Mouse (Mus musculus) forebrain, embryonic 13.5 days (tissue): ENCODE results near the gene Tspan2. TPM values are rescaled to one million over a fixed set of nuclear protein-coding genes. Genes with fewer than 3 reads are reported as not detected.

Experiments
- ATAC-seq: fragments of 200-750 bp; cut with Nextera tagmentation; 2 replicates; pipeline ENCODE4 v1.8.0; 2017
- H3K27ac ChIP-seq: fragments of 300-500 bp; sonication (generic); 2 replicates; pipeline ENCODE4 v1.5.1; 2015; ENCODE audit warnings: inconsistent platforms, mild to moderate bottlenecking, moderate library complexity
- H3K27me3 ChIP-seq: fragments of 300-500 bp; sonication (generic); 2 replicates; pipeline ENCODE4 v1.6.1; 2015; ENCODE audit warnings: mild to moderate bottlenecking, inconsistent platforms
- H3K36me3 ChIP-seq: fragments of 300-500 bp; sonication (generic); 2 replicates; pipeline ENCODE4 v1.6.1; 2015; ENCODE audit warnings: mild to moderate bottlenecking, inconsistent platforms; ENCODE audit not compliant: poor library complexity, severe bottlenecking
- H3K4me1 ChIP-seq: fragments of 300-500 bp; sonication (generic); 2 replicates; pipeline ENCODE4 v1.6.1; 2015; ENCODE audit warnings: inconsistent platforms
- H3K4me2 ChIP-seq: fragments of 300-500 bp; sonication (generic); 2 replicates; pipeline ENCODE4 v1.6.1; 2015; ENCODE audit warnings: inconsistent platforms, mild to moderate bottlenecking, moderate library complexity
- H3K4me3 ChIP-seq: fragments of 300-500 bp; sonication (generic); 2 replicates; pipeline ENCODE4 v1.5.1; 2015; ENCODE audit warnings: mild to moderate bottlenecking, inconsistent platforms
- H3K9ac ChIP-seq: fragments of 300-500 bp; sonication (generic); 2 replicates; pipeline ENCODE4 v1.6.1; 2015; ENCODE audit warnings: mild to moderate bottlenecking, inconsistent platforms
- H3K9me3 ChIP-seq: fragments of 300-500 bp; sonication (generic); replicated peaks from 2 replicates; pipeline ENCODE4 v1.6.1; 2016; ENCODE audit warnings: inconsistent platforms
- WGBS: fragments of 180-500 bp; shearing (Covaris S2); methylation state at CpG from one replicate; pipeline ENCODE4 v1.1.7; 2015; 5-methylcytosine and 5-hydroxymethylcytosine counted together
- polyA plus RNA-seq: library from polyadenylated mRNA; unstranded; fragments of >200 nt; fragmentation: Nextera tagmentation; extraction: Ambion mirVana; gene quantifications from 2 replicates; pipeline ENCODE4 v1.2.1, GENCODE M21; 2015

The Tspan2 gene
- polyA plus RNA-seq, 1 experiment from 2014 or later: 5.8 TPM

GRCm38 (mm10) chr3:102717586-102718285 lies 16.6 kb upstream of the Tspan2 start:
- Histone ChIP-seq H3K4me1 (no peaks in the 10 kb centered on the region), H3K4me2 (no peak overlapping the region), H3K27me3 (no peaks in the 10 kb centered on the region), H3K36me3 (no peaks in the 10 kb centered on the region), H3K27ac (no peak overlapping the region), H3K4me3 (no peak overlapping the region), H3K9me3 (no peaks in the 10 kb centered on the region), H3K9ac (no peak overlapping the region)
- 55% methylated on average over 3 of the region's 3 CpGs for WGBS
- ATAC-seq: no peak

GRCm38 (mm10) chr3:102723154-102723553 lies 11.2 kb upstream of the Tspan2 start:
- Histone ChIP-seq H3K27me3 (no peaks in the 10 kb centered on the region), H3K4me1 (no peaks in the 10 kb centered on the region), H3K27ac (no peak overlapping the region), H3K4me2 (no peak overlapping the region), H3K4me3 (no peak overlapping the region), H3K36me3 (no peaks in the 10 kb centered on the region), H3K9ac (no peak overlapping the region), H3K9me3 (no peaks in the 10 kb centered on the region)
- no peak for ATAC-seq
- 73% methylated on average over 4 of the region's 4 CpGs for WGBS

GRCm38 (mm10) chr3:102723841-102724570 lies 10.3 kb upstream of the Tspan2 start:
- no peak overlapping the region for H3K27ac ChIP-seq
- no peak overlapping the region for H3K9ac ChIP-seq
- H3K4me3 ChIP-seq: no peak overlapping the region
- H3K27me3 ChIP-seq: no peaks in the 10 kb centered on the region
- ATAC-seq: no peak
- H3K36me3 ChIP-seq: no peaks in the 10 kb centered on the region
- WGBS: 71% methylated on average over 6 of the region's 6 CpGs
- H3K4me1 ChIP-seq: no peaks in the 10 kb centered on the region
- H3K9me3 ChIP-seq: no peaks in the 10 kb centered on the region
- H3K4me2 ChIP-seq: no peak overlapping the region

GRCm38 (mm10) chr3:102724798-102725459 lies 9.4 kb upstream of the Tspan2 start:
- ATAC-seq: no peak
- H3K27ac ChIP-seq: no peak overlapping the region
- 76% methylated on average over 7 of the region's 7 CpGs for WGBS

GRCm38 (mm10) chr3:102729416-102729815 lies 4.9 kb upstream of the Tspan2 start:
- no peak overlapping the region for H3K27ac ChIP-seq
- no peak for ATAC-seq
- 64% methylated on average over 5 of the region's 5 CpGs for WGBS
- H3K4me3 ChIP-seq: no peak overlapping the region
- peaks cover 5% of the 10 kb centered on the region for H3K4me1 ChIP-seq
- no peaks in the 10 kb centered on the region for H3K36me3 ChIP-seq
- no peak overlapping the region for H3K9ac ChIP-seq
- no peak overlapping the region for H3K4me2 ChIP-seq
- H3K9me3 ChIP-seq: no peaks in the 10 kb centered on the region
- peaks cover 5% of the 10 kb centered on the region; the same call in 1 of the 2 replicates for H3K27me3 ChIP-seq

More at GRCm38 (mm10) chr3:102724798-102725459, 9.4 kb upstream of the Tspan2 start:
- Histone ChIP-seq H3K36me3 (no peaks in the 10 kb centered on the region), H3K4me1 (no peaks in the 10 kb centered on the region), H3K4me2 (no peak overlapping the region), H3K9me3 (no peaks in the 10 kb centered on the region), H3K9ac (no peak overlapping the region), H3K4me3 (no peak overlapping the region), H3K27me3 (no peaks in the 10 kb centered on the region)

GRCm38 (mm10) chr3:102731112-102731511 lies 3.2 kb upstream of the Tspan2 start:
- H3K9ac ChIP-seq: no peak overlapping the region

GRCm38 (mm10) chr3:102732619-102733018 lies 1.7 kb upstream of the Tspan2 start:
- ATAC-seq: no peak
- H3K4me1 ChIP-seq: peaks cover 18% of the 10 kb centered on the region
- WGBS: 91% methylated on average over 4 of the region's 4 CpGs
- no peak overlapping the region for H3K27ac ChIP-seq
- H3K4me3 ChIP-seq: no peak overlapping the region
- H3K36me3 ChIP-seq: no peaks in the 10 kb centered on the region
- no peaks in the 10 kb centered on the region for H3K9me3 ChIP-seq
- peaks cover 5% of the 10 kb centered on the region; the same call in 1 of the 2 replicates for H3K27me3 ChIP-seq
- no peak overlapping the region for H3K9ac ChIP-seq
- no peak overlapping the region for H3K4me2 ChIP-seq

More at GRCm38 (mm10) chr3:102731112-102731511, 3.2 kb upstream of the Tspan2 start:
- WGBS: 69% methylated on average over 3 of the region's 3 CpGs
- H3K27ac ChIP-seq: no peak overlapping the region
- H3K4me2 ChIP-seq: no peak overlapping the region
- ATAC-seq: no peak
- H3K27me3 ChIP-seq: peaks cover 5% of the 10 kb centered on the region; the same call in 1 of the 2 replicates
- no peaks in the 10 kb centered on the region for H3K9me3 ChIP-seq
- H3K4me3 ChIP-seq: no peak overlapping the region
- H3K4me1 ChIP-seq: peaks cover 14% of the 10 kb centered on the region
- no peaks in the 10 kb centered on the region for H3K36me3 ChIP-seq

- 97% methylated on average over 3 of the region's 3 CpGs for WGBS
- ATAC-seq: no peak
- no peaks in the 10 kb centered on the region for H3K36me3 ChIP-seq
Measured at GRCm38 (mm10) chr3:102733050-102733449, 1.3 kb upstream of the Tspan2 start.

GRCm38 (mm10) chr3:102733936-102734312 lies 405 bp upstream of the Tspan2 start:
- WGBS: 37% methylated on average over 6 of the region's 6 CpGs
- peak overlapping the region; percentile 85 for H3K4me2 ChIP-seq

More at GRCm38 (mm10) chr3:102733050-102733449, 1.3 kb upstream of the Tspan2 start:
- Histone ChIP-seq H3K4me2 (no peak overlapping the region), H3K27me3 (peaks cover 5% of the 10 kb centered on the region; the same call in 1 of the 2 replicates), H3K9me3 (no peaks in the 10 kb centered on the region), H3K9ac (no peak overlapping the region), H3K4me3 (no peak overlapping the region), H3K4me1 (peaks cover 18% of the 10 kb centered on the region), H3K27ac (no peak overlapping the region)

GRCm38 (mm10) chr3:102735031-102735558 lies 766 bp downstream of the Tspan2 start:
- Histone ChIP-seq H3K9me3 (no peaks in the 10 kb centered on the region), H3K4me1 (peaks cover 22% of the 10 kb centered on the region), H3K9ac (peak overlapping the region; percentile 79), H3K36me3 (no peaks in the 10 kb centered on the region), H3K27ac (no peak overlapping the region), H3K4me2 (peak overlapping the region; percentile 85), H3K27me3 (peaks cover 5% of the 10 kb centered on the region; the same call in 1 of the 2 replicates), H3K4me3 (peak overlapping the region; percentile 63)
- WGBS: under 1% methylated on average over 33 of the region's 33 CpGs
- ATAC-seq: peak; percentile 84

More at GRCm38 (mm10) chr3:102733936-102734312, 405 bp upstream of the Tspan2 start:
- Histone ChIP-seq H3K27me3 (peaks cover 5% of the 10 kb centered on the region; the same call in 1 of the 2 replicates), H3K4me3 (peak overlapping the region; percentile 63), H3K9ac (peak overlapping the region; percentile 79; the same call in 1 of the 2 replicates), H3K27ac (no peak overlapping the region), H3K4me1 (peaks cover 21% of the 10 kb centered on the region), H3K36me3 (no peaks in the 10 kb centered on the region), H3K9me3 (no peaks in the 10 kb centered on the region)
- ATAC-seq: no peak

GRCm38 (mm10) chr3:102735638-102736037 lies 1.3 kb downstream of the Tspan2 start:
- no peak overlapping the region for H3K27ac ChIP-seq
- WGBS: 45% methylated on average over 6 of the region's 6 CpGs
- H3K27me3 ChIP-seq: peaks cover 5% of the 10 kb centered on the region; the same call in 1 of the 2 replicates
- peak overlapping the region; percentile 63 for H3K4me3 ChIP-seq
- no peaks in the 10 kb centered on the region for H3K36me3 ChIP-seq
- H3K4me2 ChIP-seq: peak overlapping the region; percentile 85
- H3K4me1 ChIP-seq: peaks cover 22% of the 10 kb centered on the region
- H3K9ac ChIP-seq: peak overlapping the region; percentile 79
- ATAC-seq: peak; percentile 36; the same call in 1 of the 2 replicates
- no peaks in the 10 kb centered on the region for H3K9me3 ChIP-seq
